Mouse (Mus musculus): ENCODE data around the gene Tmem168.

The Tmem168 gene

DNA sequence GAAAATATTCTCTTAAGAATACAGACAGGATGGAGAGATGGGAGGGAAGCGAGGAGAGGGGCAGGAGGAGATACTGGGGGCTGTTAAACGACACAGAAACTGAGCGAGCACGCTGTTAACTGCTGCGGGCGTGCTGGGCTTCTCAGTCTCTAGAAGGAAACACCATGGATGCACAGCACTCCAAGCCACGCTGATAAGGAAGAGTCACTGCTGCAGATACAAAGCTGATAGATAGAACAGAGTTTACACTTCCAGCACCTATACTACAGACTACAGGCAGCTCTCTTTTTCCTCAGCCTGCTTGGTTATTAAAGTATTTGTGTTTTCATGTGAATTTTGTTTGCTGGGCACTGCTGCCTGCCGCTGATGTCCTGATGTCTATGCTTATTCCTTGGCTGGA is 21.7 kb downstream of the Tmem168 start:
- DNase-seq (ENCODE audit: low spot score), result no peak

DNA sequence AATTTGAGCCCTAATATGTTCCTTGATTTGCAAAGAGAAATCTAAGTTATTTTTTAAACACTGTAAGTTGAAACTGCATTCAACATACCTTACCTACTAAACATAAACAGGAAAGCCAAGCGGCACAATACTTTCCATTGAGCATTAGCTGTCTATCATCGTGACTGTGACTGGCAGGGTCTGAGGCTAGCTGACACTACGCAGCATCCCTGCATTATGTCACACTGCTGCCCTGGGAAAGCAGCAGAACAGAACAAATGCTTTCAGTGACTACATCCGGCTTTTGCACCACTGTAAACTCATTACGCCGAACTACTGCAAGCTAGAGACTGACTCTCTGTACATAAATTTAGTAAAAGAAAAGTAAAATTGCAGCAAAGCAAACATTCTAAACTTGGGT is 23.1 kb downstream of the Tmem168 start:
- DNase-seq (ENCODE audit: low spot score), result no peak

DNA sequence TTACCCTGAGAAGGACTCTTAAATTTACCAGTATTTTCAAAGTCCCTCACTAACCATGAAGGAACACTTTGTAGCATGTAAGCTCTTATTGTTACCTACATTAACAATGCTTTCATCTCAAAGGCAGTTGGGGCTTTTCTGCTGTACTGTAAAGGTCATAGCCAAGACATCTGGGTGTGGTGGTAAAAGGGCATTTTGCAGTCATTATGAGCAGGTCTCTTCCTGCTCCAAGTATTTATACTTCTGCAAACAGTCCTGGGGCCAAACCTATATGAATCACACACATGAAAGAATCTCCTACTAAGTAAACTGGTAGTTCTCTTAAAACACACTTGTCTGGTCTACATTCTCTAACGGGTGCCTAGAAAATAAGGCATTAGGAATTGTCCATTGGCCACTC is 25.8 kb downstream of the Tmem168 start:
- no peak for DNase-seq (ENCODE audit: low spot score)

GRCm38 (mm10) chr6:13565734-13566133 is 42.2 kb downstream of the Tmem168 start:
- no peak for DNase-seq (ENCODE audit: low spot score)

GRCm38 (mm10) chr6:13555266-13555665 is 52.6 kb downstream of the Tmem168 start:
- DNase-seq (ENCODE audit: low spot score), result no peak

DNA sequence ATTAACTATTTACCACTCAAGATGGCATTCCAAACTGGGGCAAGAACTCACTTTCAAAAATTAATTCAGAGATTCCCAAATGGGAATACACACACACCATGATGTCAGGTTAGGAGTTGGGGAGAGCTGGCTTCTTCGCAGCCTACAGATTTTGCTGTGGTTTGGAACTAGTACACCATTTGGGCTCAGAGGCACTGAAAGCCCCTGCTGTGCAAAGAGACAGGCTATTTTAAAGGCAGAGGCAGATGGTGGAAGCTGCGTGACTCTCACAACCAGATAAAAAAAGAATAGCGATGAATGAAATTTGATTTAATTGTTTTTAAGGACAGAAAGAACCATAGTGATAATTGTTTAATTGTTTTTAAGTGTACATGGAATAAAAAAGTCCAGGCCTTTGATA is 66.1 kb downstream of the Tmem168 start:
- DNase-seq (ENCODE audit: low spot score), result no peak

DNA sequence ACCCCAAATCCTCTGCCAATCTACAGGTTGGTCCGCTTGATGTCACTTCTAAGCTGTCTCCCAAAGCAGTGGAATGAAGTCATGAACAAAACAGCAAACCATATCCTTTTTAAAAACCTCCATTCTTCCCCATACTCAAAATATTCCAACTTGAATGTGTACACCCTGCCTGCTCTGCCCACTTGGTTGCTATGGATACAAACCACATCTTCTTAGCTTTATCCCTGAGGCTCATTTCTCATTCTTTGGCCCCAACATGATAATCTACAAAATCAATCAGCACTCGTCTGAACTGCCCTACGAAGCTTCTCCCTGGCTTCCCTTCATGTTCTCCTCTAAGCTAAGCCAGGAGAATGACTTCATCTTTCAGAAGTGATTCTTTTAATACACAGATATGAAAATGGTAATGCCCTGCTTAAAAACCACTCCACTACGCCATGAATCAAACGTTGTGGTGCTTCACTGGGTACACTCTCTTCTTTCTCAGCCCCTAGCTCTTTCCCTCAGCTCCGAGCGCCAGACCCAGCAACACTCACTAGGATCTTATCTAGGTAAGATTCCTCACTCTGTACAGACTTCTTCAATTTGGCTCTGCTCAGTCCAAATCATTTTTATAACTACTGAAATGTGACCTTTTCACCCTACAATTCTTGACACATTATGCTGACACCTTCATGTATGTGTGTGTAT is 70.5 kb downstream of the Tmem168 start:
- DNase-seq (ENCODE audit: low spot score), result no peak

All from testis, postnatal 10 days (tissue).